Mouse (Mus musculus) limb, embryonic 10.5 days (tissue): Measurements from ENCODE around the gene Pde4d. TPM values are rescaled to one million over a fixed set of nuclear protein-coding genes. Genes with fewer than 3 reads are reported as not detected.
A peak's percentile ranks its signal among the peaks of the same experiment; 100 is the strongest.

Experiments used
- DNase-seq: peaks from one replicate; pipeline ENCODE4 v3.0.0-alpha.2; 2017; ENCODE audit warnings: low spot score
- H3K27ac ChIP-seq: fragments of 300-500 bp; sonication (generic); 2 replicates; pipeline ENCODE4 v1.5.1; 2016; ENCODE audit warnings: mild to moderate bottlenecking
- H3K27me3 ChIP-seq: fragments of 300-500 bp; sonication (generic); 2 replicates; pipeline ENCODE4 v1.6.1; 2016; ENCODE audit warnings: low read depth, mild to moderate bottlenecking; ENCODE audit not compliant: poor library complexity, severe bottlenecking
- H3K36me3 ChIP-seq: fragments of 300-500 bp; sonication (generic); 2 replicates; pipeline ENCODE4 v1.6.1; 2016; ENCODE audit warnings: mild to moderate bottlenecking, moderate library complexity
- H3K4me1 ChIP-seq: fragments of 300-500 bp; sonication (generic); 2 replicates; pipeline ENCODE4 v1.6.1; 2016
- H3K4me3 ChIP-seq: fragments of 300-500 bp; sonication (generic); 2 replicates; pipeline ENCODE4 v1.5.1; 2016; ENCODE audit warnings: mild to moderate bottlenecking, moderate library complexity
- H3K9me3 ChIP-seq: fragments of 300-500 bp; sonication (generic); replicated peaks from 2 replicates; pipeline ENCODE4 v1.6.1; 2016; ENCODE audit warnings: mild to moderate bottlenecking
- WGBS: fragments of 180-500 bp; shearing (Covaris S2); methylation state at CpG from one replicate; pipeline ENCODE4 v1.1.7; 2016; 5-methylcytosine and 5-hydroxymethylcytosine counted together
- polyA plus RNA-seq: library from polyadenylated mRNA; unstranded; fragments of >200 nt; fragmentation: Nextera tagmentation; extraction: Ambion mirVana; gene quantifications from 2 replicates; pipeline ENCODE4 v1.2.1, GENCODE M21; 2016

The Pde4d gene
- polyA plus RNA-seq, 1 experiment from 2014 or later, result 24.3 TPM

- Histone ChIP-seq H3K4me3 (no peak overlapping the region), H3K27ac (no peak overlapping the region), H3K9me3 (no peaks in the 10 kb centered on the region), H3K36me3 (no peaks in the 10 kb centered on the region), H3K27me3 (no peaks in the 10 kb centered on the region), H3K4me1 (peaks cover 45% of the 10 kb centered on the region)
- no peak for DNase-seq
- WGBS, result 10% methylated on average over 5 of the region's 5 CpGs
Observed at GRCm38 (mm10) chr13:109914846-109915245, 1465.1 kb downstream of the Pde4d start.

DNA sequence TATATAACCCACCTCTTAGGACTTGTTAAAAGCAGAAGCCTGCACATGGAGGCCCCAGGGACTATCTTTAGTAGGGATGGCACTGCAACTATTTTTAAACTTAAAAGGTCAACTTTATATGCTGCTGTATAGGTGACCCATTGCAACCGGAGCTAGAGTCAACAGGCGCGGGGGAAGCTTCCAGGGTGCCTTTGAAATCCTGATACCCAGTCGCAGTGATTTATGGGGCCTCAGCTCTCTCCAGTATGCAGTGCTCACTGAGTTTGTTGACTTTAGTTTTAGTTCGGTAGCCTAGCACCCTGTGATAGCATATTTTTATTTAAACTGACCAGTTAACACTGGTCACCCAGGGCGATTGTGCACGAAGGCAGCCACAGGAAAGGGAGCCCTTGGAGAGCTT, 1465.8 kb downstream of the Pde4d start:
- Histone ChIP-seq H3K27ac (no peak overlapping the region), H3K9me3 (no peaks in the 10 kb centered on the region), H3K4me1 (peaks cover 45% of the 10 kb centered on the region), H3K36me3 (no peaks in the 10 kb centered on the region), H3K27me3 (no peaks in the 10 kb centered on the region), H3K4me3 (no peak overlapping the region)
- WGBS, result 11% methylated on average over 7 of the region's 7 CpGs
- no peak for DNase-seq

GRCm38 (mm10) chr13:109915964-109916363, 1466.2 kb downstream of the Pde4d start:
- Histone ChIP-seq H3K36me3 (no peaks in the 10 kb centered on the region), H3K27ac (no peak overlapping the region), H3K27me3 (no peaks in the 10 kb centered on the region), H3K9me3 (no peaks in the 10 kb centered on the region), H3K4me1 (peaks cover 42% of the 10 kb centered on the region), H3K4me3 (no peak overlapping the region)
- 67% methylated on average over 5 of the region's 5 CpGs for WGBS
- no peak for DNase-seq

DNA sequence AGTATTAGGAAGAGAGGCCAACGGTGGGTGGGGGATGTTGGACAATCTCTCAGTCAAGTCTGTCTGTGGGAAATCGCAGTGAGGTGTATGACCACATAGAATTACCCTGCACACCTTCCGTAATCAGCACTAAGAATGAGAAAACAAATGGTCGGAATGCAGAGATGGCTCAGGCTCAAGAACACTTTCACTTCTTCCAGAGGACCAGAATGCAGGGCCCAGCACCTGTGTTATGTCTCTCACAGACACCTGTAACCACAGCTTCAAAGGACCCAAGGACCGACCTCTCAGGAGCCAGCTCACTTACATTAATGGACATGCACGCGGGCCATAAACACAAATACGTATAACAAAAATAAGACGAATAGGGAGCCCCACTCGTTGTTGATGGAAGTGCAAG, 1467.8 kb downstream of the Pde4d start:
- 88% methylated on average over 10 of the region's 10 CpGs for WGBS
- H3K36me3 ChIP-seq, result no peaks in the 10 kb centered on the region

DNA sequence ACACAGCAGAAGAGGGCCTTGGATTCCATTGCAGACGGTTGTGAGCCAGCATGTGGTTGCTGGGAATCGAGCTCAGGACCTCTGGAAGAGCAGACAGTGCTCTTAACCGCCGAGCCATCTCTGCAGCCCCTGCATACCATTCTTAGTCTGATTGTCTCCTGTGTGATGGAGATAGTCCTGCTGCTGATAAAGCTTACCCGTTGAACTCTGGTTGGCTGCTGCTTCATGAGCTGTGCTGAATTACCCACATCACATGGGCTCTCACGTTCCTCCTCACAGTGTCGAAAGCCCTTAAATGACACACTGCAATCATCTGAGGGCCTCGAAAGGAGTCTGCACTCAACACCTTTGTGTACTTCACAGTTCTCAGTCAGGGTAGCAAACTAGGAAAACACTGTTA, 1468.9 kb downstream of the Pde4d start:
- H3K9me3 ChIP-seq, result no peaks in the 10 kb centered on the region
- H3K36me3 ChIP-seq, result no peaks in the 10 kb centered on the region
- no peak overlapping the region for H3K4me3 ChIP-seq
- no peaks in the 10 kb centered on the region for H3K27me3 ChIP-seq
- DNase-seq, result no peak
- peaks cover 30% of the 10 kb centered on the region for H3K4me1 ChIP-seq
- no peak overlapping the region for H3K27ac ChIP-seq
- 70% methylated on average over 8 of the region's 8 CpGs for WGBS

More for the DNA sequence above, 1467.8 kb downstream of the Pde4d start:
- Histone ChIP-seq H3K27me3 (no peaks in the 10 kb centered on the region), H3K9me3 (no peaks in the 10 kb centered on the region), H3K27ac (no peak overlapping the region), H3K4me3 (no peak overlapping the region), H3K4me1 (peaks cover 27% of the 10 kb centered on the region)
- no peak for DNase-seq

- no peak overlapping the region for H3K27ac ChIP-seq
- WGBS, result 88% methylated on average over 6 of the region's 6 CpGs
- DNase-seq, result no peak
- H3K9me3 ChIP-seq, result no peaks in the 10 kb centered on the region
- no peaks in the 10 kb centered on the region for H3K36me3 ChIP-seq
- no peaks in the 10 kb centered on the region for H3K27me3 ChIP-seq
- H3K4me3 ChIP-seq, result no peak overlapping the region
- peaks cover 15% of the 10 kb centered on the region for H3K4me1 ChIP-seq
Observed at GRCm38 (mm10) chr13:109920256-109920655, 1470.5 kb downstream of the Pde4d start.

DNA sequence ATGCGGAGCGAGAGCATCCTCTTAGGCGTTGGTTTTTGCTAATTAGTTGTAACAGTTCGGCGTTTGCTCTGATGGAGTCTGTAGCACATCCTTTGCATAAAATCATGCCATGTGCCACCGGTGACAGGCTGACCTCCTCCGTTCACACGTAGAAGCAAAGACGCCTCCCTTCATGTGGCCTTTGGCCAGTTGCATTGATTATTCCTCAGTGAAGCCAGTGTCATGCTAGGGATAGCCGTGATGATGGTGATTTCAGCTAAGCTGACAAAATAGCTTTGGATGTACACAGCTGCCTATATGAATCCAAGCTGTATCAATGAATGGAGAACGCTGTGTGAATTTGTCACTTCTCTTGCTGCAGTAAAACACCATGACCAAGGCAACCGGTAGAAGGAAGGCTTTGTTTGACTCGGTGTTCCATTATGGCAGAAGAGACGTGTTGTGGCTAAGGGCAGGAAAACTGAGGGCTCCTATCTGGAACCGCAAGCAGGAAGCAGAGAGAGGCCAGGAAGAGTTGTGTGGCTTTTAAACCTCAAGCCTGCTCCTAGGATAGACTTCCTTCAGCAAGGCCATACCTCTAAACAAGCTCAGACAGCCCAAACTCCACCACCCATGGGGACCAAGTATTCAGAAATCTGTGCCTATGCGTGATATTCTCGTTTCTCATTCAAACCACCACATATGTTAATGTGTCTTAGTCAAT, 1471.7 kb downstream of the Pde4d start:
- no peak for DNase-seq
- 90% methylated on average over 17 of the region's 17 CpGs for WGBS
- H3K4me3 ChIP-seq, result no peak overlapping the region

DNA sequence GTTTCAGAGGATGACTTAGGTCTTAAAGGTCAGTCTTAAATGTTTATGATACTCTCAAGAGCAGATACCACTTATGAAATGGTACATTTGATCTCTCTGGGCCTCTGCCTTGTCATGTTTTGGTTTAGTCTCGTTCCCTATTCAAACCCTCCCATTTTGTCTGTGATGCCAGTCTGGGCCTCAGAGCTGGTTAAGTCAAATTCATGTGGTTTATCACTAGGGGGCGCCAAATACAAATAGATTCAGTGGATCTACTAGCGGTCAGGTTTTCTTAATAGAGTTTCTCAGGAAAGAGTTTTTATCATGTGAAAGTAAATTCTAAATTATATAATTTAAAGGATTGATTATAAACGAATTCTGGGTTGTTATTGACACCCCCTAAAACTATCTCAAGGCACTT, 1472.5 kb downstream of the Pde4d start:
- Histone ChIP-seq H3K27me3 (no peaks in the 10 kb centered on the region), H3K36me3 (no peaks in the 10 kb centered on the region), H3K4me3 (no peak overlapping the region), H3K27ac (no peak overlapping the region), H3K9me3 (no peaks in the 10 kb centered on the region), H3K4me1 (peaks cover 14% of the 10 kb centered on the region)
- WGBS, result 5% methylated on average over 4 of the region's 4 CpGs
- DNase-seq, result no peak

More for the DNA sequence above, 1471.7 kb downstream of the Pde4d start:
- no peaks in the 10 kb centered on the region for H3K27me3 ChIP-seq
- no peaks in the 10 kb centered on the region for H3K9me3 ChIP-seq
- peaks cover 11% of the 10 kb centered on the region for H3K4me1 ChIP-seq
- no peak overlapping the region for H3K27ac ChIP-seq
- no peaks in the 10 kb centered on the region for H3K36me3 ChIP-seq

- 81% methylated on average over 12 of the region's 12 CpGs for WGBS
- H3K36me3 ChIP-seq, result no peaks in the 10 kb centered on the region
- H3K4me3 ChIP-seq, result no peak overlapping the region
- no peaks in the 10 kb centered on the region for H3K27me3 ChIP-seq
- H3K27ac ChIP-seq, result no peak overlapping the region
- DNase-seq, result no peak
- no peaks in the 10 kb centered on the region for H3K9me3 ChIP-seq
- peaks cover 14% of the 10 kb centered on the region for H3K4me1 ChIP-seq
Observed at GRCm38 (mm10) chr13:109922782-109923181, 1473.0 kb downstream of the Pde4d start.

DNA sequence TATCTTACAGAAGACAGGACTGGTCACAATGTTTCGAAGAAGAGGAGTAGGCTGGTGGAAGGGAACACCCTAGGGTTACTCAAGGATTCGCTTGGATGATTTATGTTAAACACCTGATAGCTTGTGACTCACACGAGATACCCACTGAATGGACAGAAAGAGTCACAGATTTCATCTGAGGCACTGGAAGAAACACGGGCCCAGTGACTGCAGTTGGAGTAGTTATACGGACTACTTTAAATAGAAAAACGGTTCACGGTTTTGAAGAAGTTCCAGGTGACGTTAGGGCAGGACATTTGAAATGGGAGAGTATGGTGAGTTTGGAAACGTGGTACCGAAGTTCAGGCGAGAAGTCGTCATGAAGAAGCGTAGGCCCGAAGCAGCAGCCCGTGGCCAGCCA, 1475.0 kb downstream of the Pde4d start:
- peaks cover 14% of the 10 kb centered on the region for H3K4me1 ChIP-seq
- no peaks in the 10 kb centered on the region for H3K27me3 ChIP-seq
- H3K27ac ChIP-seq, result no peak overlapping the region
- no peaks in the 10 kb centered on the region for H3K9me3 ChIP-seq
- H3K4me3 ChIP-seq, result no peak overlapping the region
- 94% methylated on average over 15 of the region's 15 CpGs for WGBS
- no peaks in the 10 kb centered on the region for H3K36me3 ChIP-seq
- no peak for DNase-seq

DNA sequence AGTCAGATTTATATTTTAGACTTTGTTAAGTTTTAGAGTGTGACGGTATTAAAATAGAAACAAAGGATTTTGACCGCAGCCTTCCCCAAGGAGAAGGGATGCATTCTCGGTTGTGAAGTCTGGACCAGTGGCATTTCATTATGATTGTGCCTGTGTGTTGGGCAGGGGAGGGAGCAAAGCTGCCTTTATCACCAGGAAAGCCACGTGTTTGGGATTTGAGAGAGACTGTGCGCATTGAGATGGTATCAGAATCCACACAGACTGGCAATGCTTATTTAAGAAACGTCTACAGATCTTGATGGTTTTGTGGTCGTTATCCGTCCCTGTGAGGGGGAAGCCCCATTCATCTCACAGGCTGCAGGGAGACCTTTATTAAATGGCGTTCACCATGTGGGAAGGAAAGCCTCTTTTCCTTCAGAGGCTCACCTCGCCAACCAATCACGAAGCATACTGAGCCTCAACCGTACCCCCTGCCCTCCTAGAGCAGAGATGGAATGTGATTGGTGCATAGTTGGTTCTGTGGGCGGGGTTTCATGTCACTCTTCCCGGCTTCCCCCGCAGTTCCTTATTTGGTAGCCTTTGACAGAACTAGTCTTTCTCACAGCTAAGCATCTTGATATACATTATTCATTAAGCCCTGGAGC, 1476.7 kb downstream of the Pde4d start:
- 41% methylated on average over 15 of the region's 15 CpGs for WGBS
- Histone ChIP-seq H3K9me3 (no peaks in the 10 kb centered on the region), H3K36me3 (no peaks in the 10 kb centered on the region), H3K27me3 (no peaks in the 10 kb centered on the region), H3K4me3 (peak overlapping the region; percentile 24; the same call in 1 of the 2 replicates), H3K27ac (peak overlapping the region; percentile 21), H3K4me1 (peaks cover 14% of the 10 kb centered on the region)
- no peak for DNase-seq

GRCm38 (mm10) chr13:109927782-109928181, 1478.0 kb downstream of the Pde4d start:
- WGBS, result 81% methylated on average over 2 of the region's 2 CpGs
- H3K36me3 ChIP-seq, result no peaks in the 10 kb centered on the region
- no peaks in the 10 kb centered on the region for H3K27me3 ChIP-seq
- H3K9me3 ChIP-seq, result no peaks in the 10 kb centered on the region
- no peak overlapping the region for H3K4me3 ChIP-seq
- no peak overlapping the region for H3K27ac ChIP-seq
- DNase-seq, result no peak
- peaks cover 11% of the 10 kb centered on the region for H3K4me1 ChIP-seq

DNA sequence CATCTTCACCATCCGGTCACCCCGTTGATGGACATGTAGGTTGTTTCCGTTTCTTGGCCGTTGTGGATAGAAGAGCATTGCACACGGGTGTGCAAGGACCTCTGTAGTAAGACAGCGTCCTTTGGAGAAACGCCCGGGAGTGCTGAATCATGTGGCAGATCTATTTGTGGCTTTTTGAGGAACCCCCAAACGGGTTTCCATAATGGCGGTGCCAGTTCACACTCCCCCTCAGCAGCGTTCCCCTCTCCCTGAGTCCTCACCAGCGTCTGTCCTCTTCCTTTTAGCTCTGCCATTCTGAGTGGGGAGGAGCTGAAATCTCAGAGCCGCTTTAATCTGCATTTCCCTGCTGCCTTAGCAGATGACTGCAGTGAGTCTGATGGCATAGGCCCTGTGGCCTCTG, 1482.9 kb downstream of the Pde4d start:
- no peaks in the 10 kb centered on the region for H3K27me3 ChIP-seq
- no peak overlapping the region for H3K4me3 ChIP-seq
- 94% methylated on average over 13 of the region's 13 CpGs for WGBS
- H3K36me3 ChIP-seq, result peaks cover 9% of the 10 kb centered on the region
- DNase-seq, result no peak
- H3K9me3 ChIP-seq, result no peaks in the 10 kb centered on the region
- no peaks in the 10 kb centered on the region for H3K4me1 ChIP-seq
- no peak overlapping the region for H3K27ac ChIP-seq
